Mouse (Mus musculus): ENCODE data around the gene Phox2a.

Phox2a gene

DNA sequence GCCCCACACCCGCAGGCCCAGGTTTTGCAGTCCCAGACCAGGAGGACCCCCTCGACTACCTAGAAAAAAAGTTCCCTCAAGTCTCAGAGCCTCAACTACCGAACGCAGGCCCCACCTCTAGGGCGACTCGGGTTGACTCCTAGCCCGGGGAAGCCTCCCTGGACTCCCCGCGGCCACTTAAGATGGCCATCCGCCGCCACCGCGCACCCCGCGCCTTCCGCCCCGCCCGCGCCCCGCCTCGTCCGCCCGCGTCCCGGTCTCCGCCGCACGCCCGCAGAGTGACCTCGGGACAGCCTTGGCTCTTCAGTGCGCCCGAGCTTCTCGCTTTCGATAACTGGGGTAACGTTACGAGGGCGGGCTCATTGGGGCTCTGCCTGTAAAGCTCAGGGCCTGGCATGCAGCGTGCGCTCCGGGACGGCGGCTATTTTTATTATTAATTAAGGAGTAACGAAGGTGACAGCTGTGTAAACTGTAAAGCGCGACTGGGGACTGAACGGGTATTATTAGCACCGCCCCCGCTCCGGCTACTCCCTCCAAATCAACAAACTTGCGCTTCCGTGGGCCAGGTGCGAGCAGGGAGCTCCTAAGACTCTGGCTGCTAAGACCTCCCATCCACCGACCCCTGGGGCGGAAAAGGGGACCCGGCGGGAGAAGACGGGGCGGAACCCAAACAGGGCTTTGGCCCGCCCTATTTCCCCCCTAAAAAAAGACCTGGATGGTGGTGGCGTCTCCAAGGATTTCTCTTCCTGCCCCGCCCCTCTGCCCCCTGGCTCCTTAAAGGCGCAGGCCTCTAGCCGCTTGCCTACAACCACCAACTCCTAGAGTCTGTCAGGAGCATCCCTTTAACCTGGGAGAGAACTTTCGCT, 19.7 kb downstream of the Phox2a start, which contains the start of gene Inppl1:
Gene Inppl1 (minus strand): TSS at position 624 of the 866 bp plus-strand sequence.
- DNase-seq (ENCODE audit: low spot score), result peak; percentile 79

DNA sequence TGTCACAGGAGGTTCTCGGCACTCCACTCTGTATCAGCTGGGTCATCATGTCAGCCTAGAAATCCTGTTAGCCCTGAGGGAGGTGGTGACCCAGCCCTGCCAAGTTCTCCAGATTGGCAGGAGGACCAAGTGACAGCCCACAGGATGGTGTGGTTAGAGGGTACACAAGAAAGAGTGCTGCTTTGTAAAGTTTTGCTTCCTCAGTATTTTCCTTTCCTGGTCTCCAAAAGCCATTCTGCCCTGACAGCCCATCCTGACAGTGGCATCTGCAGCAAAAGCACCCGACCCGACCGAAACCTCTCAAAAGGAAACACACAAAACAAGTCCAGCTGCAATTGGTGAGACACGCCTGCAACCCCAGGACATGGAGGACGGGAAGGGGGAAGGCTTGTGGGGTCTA, 26.1 kb downstream of the Phox2a start:
- DNase-seq (ENCODE audit: low spot score), result no peak

DNA sequence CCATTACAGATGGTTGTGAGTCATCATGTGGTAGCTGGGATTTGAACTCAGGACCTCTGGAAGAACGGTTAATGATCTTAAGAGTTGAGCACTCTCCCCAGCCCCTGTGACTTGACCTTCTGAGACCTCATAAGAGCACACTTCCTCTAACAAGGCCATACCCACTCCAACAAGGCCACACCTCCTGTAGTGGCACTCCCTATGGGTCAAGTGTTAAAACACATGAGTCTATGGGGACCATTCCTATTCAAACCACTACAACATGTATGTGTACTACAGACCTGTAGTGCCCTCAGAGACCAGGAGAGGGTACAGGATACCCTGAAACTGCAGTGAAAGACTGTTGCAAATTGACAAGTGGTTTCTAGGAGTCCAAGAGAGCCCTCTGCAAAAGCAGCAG, 29.8 kb downstream of the Phox2a start:
- DNase-seq (ENCODE audit: low spot score), result no peak

DNA sequence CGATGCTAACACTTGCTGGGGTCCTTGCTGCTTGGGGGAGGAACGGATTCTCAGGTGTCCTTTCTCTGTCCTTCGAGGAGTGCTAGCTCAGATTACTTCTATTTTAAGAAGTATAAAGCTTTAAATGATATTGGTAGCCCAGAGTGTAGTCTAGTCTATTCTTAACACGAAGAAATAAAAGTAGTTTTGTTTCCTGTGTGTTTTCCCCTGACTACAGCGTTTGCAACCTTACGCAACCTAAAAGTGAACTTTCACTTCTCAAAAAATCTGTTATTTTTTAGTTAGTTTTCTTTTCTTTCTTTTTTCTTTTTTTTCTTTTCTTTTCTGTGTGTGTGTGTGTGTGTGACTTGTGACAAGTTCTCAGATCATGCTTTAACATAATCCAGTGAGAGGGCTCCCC, 33.6 kb downstream of the Phox2a start:
- no peak for DNase-seq (ENCODE audit: low spot score)

DNA sequence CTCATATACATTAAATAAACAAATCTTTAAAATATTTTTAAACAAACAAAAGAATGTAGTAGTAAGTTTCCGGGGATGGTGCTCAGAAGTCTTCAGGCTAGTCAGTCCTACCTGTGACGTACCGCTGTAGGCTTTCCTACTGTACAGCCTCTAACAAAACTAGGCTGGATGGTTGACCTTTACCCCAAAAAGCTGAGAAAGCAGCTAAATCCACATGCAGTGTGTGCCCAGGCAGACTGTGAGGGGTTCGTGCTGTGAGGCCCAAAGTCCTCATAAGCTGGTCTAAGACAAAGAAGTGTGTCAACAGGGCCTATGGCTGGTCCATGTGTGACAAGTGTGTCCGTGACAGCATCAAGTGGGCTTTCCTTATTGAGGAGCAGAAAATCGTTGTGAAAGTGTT, 34.7 kb downstream of the Phox2a start:
- DNase-seq (ENCODE audit: low spot score), result no peak

DNA sequence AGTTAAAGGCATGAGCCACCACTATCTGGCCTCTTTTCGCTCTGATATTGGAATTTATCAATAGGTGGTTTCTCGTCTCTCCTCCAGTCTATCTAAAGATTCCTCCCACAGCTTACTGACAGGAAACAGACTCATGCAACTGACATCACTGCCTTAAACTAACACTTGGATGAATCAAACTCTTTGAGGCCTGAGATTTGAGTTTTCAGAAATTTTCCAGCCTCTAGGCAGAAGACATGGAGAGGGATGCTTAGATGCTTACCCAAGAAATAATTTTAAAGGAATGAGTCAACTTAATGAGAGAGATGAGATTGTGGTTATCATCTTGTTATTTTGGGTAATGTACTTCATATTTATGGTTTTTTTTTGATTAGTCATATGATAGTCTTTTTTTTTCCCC, 35.7 kb downstream of the Phox2a start:
- DNase-seq (ENCODE audit: low spot score), result no peak

DNA sequence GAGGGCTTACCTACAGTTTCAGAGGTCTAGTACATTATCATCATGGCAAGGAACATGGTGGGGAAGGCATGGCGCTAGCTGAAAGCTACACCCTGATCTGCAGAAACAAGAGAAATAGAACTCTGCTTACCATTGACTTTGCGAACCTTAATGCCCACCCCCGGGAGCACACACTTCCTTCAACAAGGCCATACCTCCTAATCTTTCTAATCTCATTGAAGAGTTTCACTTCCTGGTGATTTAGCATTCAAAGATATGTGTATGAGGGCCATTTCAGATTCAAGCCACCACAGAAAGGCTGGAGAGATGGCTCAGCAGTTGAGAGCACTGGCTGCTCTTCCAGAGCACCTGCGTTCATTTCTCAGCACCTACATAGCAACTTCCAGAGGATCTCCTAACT, 39.0 kb downstream of the Phox2a start, which contains the start of gene Folr2:
Gene Folr2 (minus strand): TSS at position 101 of the 400 bp plus-strand sequence.
- DNase-seq (ENCODE audit: low spot score), result no peak

DNA sequence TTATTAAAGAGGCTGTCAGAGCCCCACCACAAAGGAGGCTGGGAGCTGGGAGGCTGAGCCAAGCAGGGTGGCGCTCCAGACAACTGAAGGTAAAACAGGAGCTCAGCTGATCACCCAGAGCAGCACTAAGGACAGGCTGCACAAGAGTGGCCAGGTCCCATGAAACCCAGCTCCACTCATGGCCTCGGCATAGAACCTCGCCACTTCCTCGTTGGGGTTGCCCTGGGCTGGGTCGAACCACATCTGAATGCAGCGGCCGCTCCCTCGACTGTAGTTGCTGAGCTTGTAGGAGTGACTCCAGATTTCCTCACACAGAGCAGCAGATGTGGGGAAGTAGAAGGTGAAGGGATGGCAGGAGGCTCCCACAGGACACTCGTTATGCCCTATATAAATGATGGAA, 40.2 kb downstream of the Phox2a start:
- DNase-seq (ENCODE audit: low spot score), result no peak

DNA sequence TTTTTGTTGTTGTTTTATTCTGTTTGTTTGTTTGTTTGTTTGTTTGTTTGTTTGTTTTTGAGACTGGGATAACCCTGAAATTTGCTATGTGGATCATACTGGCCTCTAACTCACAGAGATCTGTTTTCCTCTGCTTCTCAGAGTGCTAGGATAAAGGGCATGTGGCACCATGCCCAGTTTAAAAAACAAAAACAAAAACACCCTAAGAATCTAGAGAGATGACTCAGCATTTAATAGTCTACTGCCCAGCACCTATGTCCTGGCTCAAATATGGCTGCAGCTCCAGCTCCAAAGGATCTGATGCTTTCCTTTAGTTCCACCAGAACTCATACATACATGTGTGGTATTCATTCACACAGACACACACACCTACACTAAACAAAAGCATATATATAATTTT, 42.9 kb downstream of the Phox2a start:
- DNase-seq (ENCODE audit: low spot score), result no peak

DNA sequence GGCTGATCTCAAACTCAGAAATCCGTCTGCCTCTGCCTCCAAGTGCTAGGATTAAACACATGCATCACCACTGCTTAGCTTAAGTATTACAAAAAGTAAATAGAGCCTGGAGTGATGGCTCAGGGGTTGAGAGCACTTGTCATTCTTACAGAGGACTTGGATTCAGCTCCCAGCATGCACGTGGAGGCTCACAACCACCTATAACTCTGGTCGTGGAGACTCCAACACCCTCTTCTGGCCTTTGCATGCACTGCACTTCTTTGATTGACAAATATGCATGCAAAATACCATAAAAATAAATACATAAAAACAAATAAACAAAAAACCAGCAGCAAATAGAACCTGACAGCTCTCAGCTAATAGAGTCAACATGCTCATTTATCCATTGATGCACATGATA, 44.2 kb downstream of the Phox2a start:
- no peak for DNase-seq (ENCODE audit: low spot score)

DNA sequence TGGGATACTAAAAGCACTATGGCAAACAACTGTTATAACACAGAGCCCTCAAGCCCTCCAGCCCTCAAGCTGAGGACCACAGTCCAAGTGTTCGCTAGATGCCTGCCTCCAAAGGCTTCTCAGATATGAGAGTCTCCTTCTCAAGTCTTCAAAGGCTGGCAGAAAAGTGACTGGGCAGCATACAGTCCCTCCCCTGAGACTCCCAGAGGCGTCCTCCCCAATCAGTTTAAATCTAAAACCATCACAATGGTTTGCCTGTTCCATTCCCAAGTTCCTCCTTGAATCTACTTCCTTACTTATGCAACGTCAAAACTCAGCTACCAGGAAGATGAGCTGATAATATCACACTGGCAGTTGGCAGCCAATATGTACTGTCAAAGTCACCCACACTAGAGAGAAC, 45.3 kb downstream of the Phox2a start, which contains the start of gene Anapc15:
Gene Anapc15 (plus strand): TSS at position 301 of the 400 bp plus-strand sequence.
- DNase-seq (ENCODE audit: low spot score), result no peak

DNA sequence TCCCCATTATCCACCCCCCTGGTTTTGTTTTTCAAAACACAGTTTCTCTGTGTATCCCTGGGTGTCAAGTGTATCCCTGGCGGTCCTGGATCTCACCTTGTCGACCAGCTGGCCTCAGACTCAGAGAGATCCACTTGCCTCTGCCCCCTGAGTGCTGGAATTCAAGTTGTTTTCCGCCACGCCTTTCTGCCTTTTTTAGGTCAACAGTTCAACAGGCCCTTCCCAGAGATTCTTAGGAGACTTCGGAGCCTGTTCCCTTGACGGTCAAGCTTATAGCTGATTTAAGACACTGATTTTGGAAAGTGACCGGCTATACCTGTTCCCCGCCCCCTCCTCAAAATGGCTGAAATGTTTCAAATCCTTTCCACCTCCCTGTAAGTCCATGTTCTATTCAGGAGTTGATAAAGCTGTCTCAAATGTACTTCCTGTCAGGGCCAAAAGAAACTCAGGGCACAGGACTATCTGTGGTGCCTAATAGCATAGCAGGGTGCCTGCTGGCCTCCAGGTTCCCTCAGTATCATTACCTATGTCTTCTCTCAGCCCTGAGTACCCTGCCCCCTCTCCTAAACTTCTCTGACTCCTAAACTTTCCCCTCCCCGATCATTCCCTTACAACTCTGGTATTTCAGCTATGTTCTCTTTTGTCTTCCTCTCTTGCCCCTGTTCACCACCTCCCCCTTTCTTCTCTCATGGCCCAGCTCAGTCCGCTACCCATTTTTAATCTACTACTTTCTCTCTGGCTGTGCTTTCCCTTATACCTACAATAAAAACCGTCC, 48.6 kb downstream of the Phox2a start:
- no peak for DNase-seq (ENCODE audit: low spot score)

DNA sequence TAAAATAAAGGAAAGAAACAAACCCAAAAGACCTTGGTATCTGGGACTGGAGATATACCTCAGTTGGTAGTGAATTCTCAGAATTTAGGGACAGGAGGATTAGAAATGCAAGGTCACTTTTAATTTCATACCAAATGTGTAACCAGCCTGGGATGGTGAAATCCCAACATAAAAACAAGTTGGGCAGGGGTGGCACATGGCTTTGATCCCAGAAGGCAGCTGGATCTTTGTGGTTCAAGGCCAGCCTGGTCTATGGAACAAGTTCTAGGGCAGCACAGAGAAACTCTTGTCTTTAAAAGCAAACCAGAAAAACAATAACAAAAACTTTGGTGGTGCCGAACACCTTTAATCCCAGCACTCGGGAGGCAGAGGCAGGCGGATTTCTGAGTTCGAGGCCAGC, 49.4 kb downstream of the Phox2a start:
- no peak for DNase-seq (ENCODE audit: low spot score)

DNA sequence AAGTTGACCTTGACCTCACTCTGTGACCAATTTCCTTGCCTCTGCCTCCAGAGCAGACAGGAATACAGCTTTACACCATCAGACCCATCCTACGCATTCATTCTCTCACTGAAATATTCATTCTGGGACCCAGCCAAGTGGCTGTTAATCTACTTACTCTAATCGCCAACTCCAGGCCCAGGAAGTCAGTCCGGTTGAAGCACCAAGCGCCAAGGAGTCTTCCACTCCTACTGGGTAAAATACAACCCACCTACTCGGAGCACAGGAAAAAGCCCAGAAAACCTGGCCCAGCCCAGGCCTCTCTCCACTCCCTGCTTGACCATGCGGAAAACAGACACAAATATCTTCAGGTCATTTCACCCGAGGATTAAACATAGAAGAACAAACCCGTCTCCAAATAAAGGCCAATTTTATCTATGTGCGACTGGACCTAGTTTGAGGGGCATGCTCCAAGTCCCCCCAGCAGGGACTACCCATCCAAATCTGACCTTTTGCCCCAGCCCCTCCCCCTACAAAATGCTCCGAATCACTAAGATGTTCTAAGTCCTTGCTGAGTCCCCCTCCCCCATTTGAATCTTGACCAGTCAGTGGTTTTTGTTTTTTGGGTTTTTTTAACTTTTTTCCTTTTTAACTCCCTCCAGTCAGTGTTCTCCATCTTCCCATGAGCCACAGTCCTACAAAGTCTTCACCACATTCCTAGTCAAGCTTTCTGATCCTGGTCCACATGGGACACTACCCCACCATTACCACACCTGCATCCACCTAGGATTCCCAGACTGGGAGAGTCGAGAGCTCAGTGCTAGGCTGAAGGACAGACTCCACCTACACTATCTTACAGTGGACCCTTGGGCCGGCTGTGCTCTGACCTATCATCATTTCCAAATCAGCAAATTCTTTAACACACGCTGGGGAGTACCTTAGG, 50.4 kb downstream of the Phox2a start:
- DNase-seq (ENCODE audit: low spot score), result no peak

DNA sequence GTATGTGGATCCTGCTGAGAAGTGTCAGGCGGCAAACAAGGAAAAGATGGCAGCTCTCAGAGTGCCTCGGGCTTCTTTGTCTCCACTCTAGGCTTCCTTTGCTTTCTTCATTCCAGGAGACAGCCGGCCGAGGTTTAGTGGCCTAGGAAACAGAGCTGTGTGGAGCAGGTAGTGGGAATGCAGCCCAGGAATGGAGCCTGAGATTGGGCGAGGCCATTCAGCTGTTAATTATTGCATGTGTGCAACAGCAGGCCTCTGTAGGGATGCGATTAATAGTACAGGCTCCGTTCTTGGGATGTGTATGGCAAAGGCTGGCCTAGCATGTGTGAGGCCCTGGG, 51.0 kb downstream of the Phox2a start:
- no peak for DNase-seq (ENCODE audit: low spot score)

DNA sequence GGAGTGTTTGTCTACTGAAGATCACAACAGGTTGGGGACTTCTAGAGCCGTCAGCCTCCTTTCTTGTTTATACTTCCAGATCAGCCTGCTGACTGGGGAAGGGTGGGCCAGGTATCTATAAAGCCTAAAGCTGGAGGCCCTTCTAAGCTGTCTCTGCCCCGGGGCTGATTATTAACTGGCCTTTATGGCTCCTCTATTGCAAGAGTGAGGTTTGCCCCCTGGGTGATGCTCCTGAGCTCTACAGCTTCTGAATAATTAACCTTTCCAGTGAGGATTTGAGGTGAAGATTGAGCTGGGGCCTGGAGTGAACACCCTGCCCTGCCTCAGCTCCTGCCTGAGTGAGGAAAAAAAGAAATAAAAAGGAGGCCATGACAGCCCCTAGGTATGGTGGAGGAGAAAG, 52.5 kb downstream of the Phox2a start, which contains the start of gene Folr1:
Gene Folr1 (minus strand): TSS at position 160 of the 400 bp plus-strand sequence.
- no peak for DNase-seq (ENCODE audit: low spot score)

DNA sequence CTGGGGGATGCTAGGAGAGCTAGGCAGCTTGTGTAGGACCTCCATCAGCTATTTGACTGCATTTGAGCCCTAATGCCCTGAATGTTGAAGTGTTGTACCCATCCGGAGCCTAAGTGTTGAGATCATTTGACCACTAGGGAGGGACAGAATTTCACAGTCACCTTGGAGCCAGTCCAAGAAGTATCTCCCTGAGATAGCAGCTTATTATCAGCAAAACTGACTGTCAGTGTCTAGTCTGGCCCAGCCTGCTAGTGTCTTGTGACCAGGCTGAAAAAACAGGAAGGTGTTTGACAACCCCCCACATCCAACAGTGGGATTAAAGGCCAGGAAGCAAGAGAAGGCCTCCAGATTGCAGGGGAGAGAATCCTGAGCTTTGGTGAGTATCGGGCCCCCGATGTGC, 53.2 kb downstream of the Phox2a start:
- no peak for DNase-seq (ENCODE audit: low spot score)

Data from urinary bladder, postnatal 25 days (tissue).